20 mouse cellular contexts compared by ENCODE assay signal in the genomic region with DNA sequence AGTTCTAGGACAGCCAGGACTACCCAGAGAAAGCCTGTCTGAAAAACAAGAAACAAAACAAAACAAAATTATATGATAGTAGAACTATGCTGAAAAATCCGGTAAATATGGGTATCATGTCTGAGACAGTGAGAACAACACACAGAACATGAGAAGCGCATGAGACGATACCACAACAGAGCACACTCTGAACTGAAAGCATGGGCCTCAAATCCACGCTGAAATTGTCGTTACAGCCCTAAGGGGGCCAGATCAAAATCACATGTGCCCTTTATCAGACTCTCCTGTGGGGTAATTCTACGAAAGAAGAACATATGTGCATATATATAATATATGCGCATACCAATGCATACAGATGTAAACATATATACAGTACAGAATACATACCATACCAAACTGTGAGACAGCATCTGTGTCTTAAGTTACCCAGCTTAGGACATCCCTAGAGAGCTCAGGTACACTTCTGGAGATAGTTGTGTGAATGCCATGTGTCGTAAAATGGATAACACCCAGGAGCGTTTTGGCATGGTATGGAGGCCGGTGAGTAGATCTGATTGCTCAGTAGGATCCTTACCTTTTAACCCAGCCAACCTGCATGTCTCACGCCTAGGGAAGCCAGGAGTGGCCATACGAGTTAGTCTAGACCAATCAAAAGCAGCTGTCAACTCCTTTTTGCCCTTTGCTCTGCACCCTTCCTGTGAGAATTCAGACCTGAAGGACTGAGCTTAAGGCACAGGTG.
"Had no signal": no experiment of that assay in that cellular context is flagged by ENCODE, and none has a peak within 500 bp of the region (broad histone marks: within the 10 kb centered on the region; RNA-seq: fewer than 3 reads in every experiment).

No protein-coding gene starts in this region.

- H3K4me1 ChIP-seq: liver, embryonic 15.5 days; midbrain, embryonic 13.5 days; midbrain, embryonic 15.5 days; neural tube, embryonic 12.5 days had no signal

- H3K9me3 ChIP-seq: liver, embryonic 13.5 days; liver, embryonic 15.5 days; lung, embryonic 15.5 days; megakaryocyte, embryonic 14.5 days; midbrain, embryonic 13.5 days; midbrain, embryonic 15.5 days; neural tube, embryonic 12.5 days had no signal

- H3K9ac ChIP-seq: liver, embryonic 13.5 days; liver, embryonic 15.5 days; liver, postnatal 0 days; lung, embryonic 15.5 days; midbrain, embryonic 13.5 days; midbrain, embryonic 15.5 days; neural tube, embryonic 12.5 days had no signal

- H3K4me2 ChIP-seq: liver, embryonic 11.5 days; liver, embryonic 13.5 days; liver, embryonic 15.5 days; lung, embryonic 15.5 days; midbrain, embryonic 11.5 days; midbrain, embryonic 13.5 days; midbrain, embryonic 15.5 days; neural tube, embryonic 12.5 days had no signal

- H3K36me3 ChIP-seq: liver, embryonic 13.5 days; liver, embryonic 15.5 days; lung, embryonic 15.5 days; midbrain, embryonic 13.5 days; midbrain, embryonic 15.5 days; neural tube, embryonic 12.5 days had no signal

- H3K27me3 ChIP-seq: liver, embryonic 13.5 days; liver, embryonic 15.5 days; midbrain, embryonic 13.5 days; midbrain, embryonic 15.5 days had no signal

- DNase-seq: liver, embryonic 13.5 days; liver, postnatal 0 days; lung, adult 2 months; lung, postnatal 14 days; lung, postnatal 36 days; retina, postnatal 1 day; right cerebral cortex, adult 18-20 months; right cerebral cortex, postnatal 25 days; right cerebral cortex, postnatal 4 days; spleen, adult 18-20 months had no signal

- ATAC-seq: liver, postnatal 0 days; lung, postnatal 0 days; midbrain, embryonic 13.5 days; midbrain, embryonic 15.5 days had no signal

- H3K27ac ChIP-seq: liver, embryonic 13.5 days; liver, embryonic 15.5 days; lung, embryonic 15.5 days; macrophage; midbrain, embryonic 13.5 days; midbrain, embryonic 15.5 days; neural tube, embryonic 12.5 days had no signal

- H3K4me3 ChIP-seq: liver, embryonic 13.5 days; liver, embryonic 15.5 days; lung, embryonic 15.5 days; megakaryocyte, embryonic 14.5 days; midbrain, embryonic 13.5 days; midbrain, embryonic 15.5 days; neural tube, embryonic 12.5 days had no signal
